Comparison of ENCODE assay signal across 14 mouse cellular contexts in genomic region chr3:34653235-34653976, GRCm38 (mm10). TPM values are rescaled to one million over a fixed set of nuclear protein-coding genes. Genes with fewer than 3 reads are reported as not detected.
A peak's percentile ranks its signal among the peaks of the same experiment; 100 is the strongest.
DNase-seq lines count a peak whose midpoint lies in the region; ATAC-seq lines count a peak whose summit lies in the region.
"Had no signal": no experiment of that assay in that cellular context is flagged by ENCODE, and none has a peak within 500 bp of the region (broad histone marks: within the 10 kb centered on the region; RNA-seq: fewer than 3 reads in every experiment).

No protein-coding gene starts in this region.

- peaks cover 93% of the 10 kb centered on the region for H3K27me3 ChIP-seq in lung, embryonic 15.5 days
- no peaks in the 10 kb centered on the region for H3K27me3 ChIP-seq in forebrain, embryonic 11.5 days (ENCODE audit: control insufficient read depth, insufficient read depth, low read length)
- H3K27me3 ChIP-seq in midbrain, embryonic 12.5 days: peaks cover 14% of the 10 kb centered on the region
- H3K27me3 ChIP-seq in stomach, embryonic 16.5 days (ENCODE audit: control insufficient read depth, insufficient read depth, low read length): peaks cover 57% of the 10 kb centered on the region

- H3K27ac ChIP-seq in lung, embryonic 15.5 days: no peak overlapping the region
- H3K27ac ChIP-seq in forebrain, embryonic 11.5 days (ENCODE audit: low read depth, low read length): peak overlapping the region; percentile 98
- peak overlapping the region; percentile 97 for H3K27ac ChIP-seq in midbrain, embryonic 12.5 days (replicated peaks)
- H3K27ac ChIP-seq in stomach, embryonic 16.5 days (ENCODE audit: low read length): peak overlapping the region; percentile 81
- H3K27ac ChIP-seq: kidney, embryonic 15.5 days; limb, embryonic 15.5 days had no signal

- H3K4me2 ChIP-seq in lung, embryonic 15.5 days: no peak overlapping the region
- peak overlapping the region; percentile 81 for H3K4me2 ChIP-seq in forebrain, embryonic 11.5 days (ENCODE audit: low read depth, low read length, severe bottlenecking)
- peak overlapping the region; percentile 85 for H3K4me2 ChIP-seq in midbrain, embryonic 12.5 days (replicated peaks)
- peak overlapping the region; percentile 50 for H3K4me2 ChIP-seq in stomach, embryonic 16.5 days (ENCODE audit: low read depth, low read length)
- H3K4me2 ChIP-seq: heart, embryonic 12.5 days; kidney, embryonic 15.5 days; limb, embryonic 15.5 days had no signal

- no peaks in the 10 kb centered on the region for H3K9me3 ChIP-seq in lung, embryonic 15.5 days
- no peaks in the 10 kb centered on the region for H3K9me3 ChIP-seq in forebrain, embryonic 11.5 days (ENCODE audit: control insufficient read depth, low read length)
- no peaks in the 10 kb centered on the region for H3K9me3 ChIP-seq in midbrain, embryonic 12.5 days
- H3K9me3 ChIP-seq in stomach, embryonic 16.5 days (replicated peaks; ENCODE audit: control insufficient read depth, low read length): no peaks in the 10 kb centered on the region
- H3K9me3 ChIP-seq: heart, embryonic 12.5 days; kidney, embryonic 15.5 days; limb, embryonic 15.5 days had no signal

- H3K36me3 ChIP-seq in lung, embryonic 15.5 days: no peaks in the 10 kb centered on the region
- no peaks in the 10 kb centered on the region for H3K36me3 ChIP-seq in forebrain, embryonic 11.5 days (ENCODE audit: control insufficient read depth, insufficient read depth, low read length)
- no peaks in the 10 kb centered on the region for H3K36me3 ChIP-seq in midbrain, embryonic 12.5 days
- no peaks in the 10 kb centered on the region for H3K36me3 ChIP-seq in stomach, embryonic 16.5 days (ENCODE audit: control insufficient read depth, insufficient read depth, low read length)
- H3K36me3 ChIP-seq: heart, embryonic 12.5 days; kidney, embryonic 15.5 days; limb, embryonic 15.5 days had no signal

- peaks cover 28% of the 10 kb centered on the region for H3K4me1 ChIP-seq in lung, embryonic 15.5 days
- peaks cover 20% of the 10 kb centered on the region for H3K4me1 ChIP-seq in forebrain, embryonic 11.5 days (replicated peaks; ENCODE audit: control insufficient read depth, insufficient read depth, low read length)
- peaks cover 39% of the 10 kb centered on the region for H3K4me1 ChIP-seq in midbrain, embryonic 12.5 days
- 0 out of 2 replicates have a peak, but pooled peaks cover 10% of the 10 kb centered on the region for H3K4me1 ChIP-seq in stomach, embryonic 16.5 days (ENCODE audit: control insufficient read depth, insufficient read depth, low read length)

- ATAC-seq in lung, embryonic 15.5 days (ENCODE audit: borderline replicate concordance, extremely low read depth, low FRiP score, low TSS enrichment): no peak
- no peak for ATAC-seq in forebrain, embryonic 11.5 days (replicated peaks; ENCODE audit: low FRiP score)
- no peak for ATAC-seq in midbrain, embryonic 12.5 days (ENCODE audit: low FRiP score, low read depth)
- no peak for ATAC-seq in stomach, embryonic 16.5 days (ENCODE audit: insufficient read depth, low FRiP score)

- peak overlapping the region; percentile 11; the same call in 1 of the 2 replicates for H3K4me3 ChIP-seq in lung, embryonic 15.5 days
- H3K4me3 ChIP-seq in forebrain, embryonic 11.5 days (ENCODE audit: low read depth, low read length): peak overlapping the region; percentile 71
- peak overlapping the region; percentile 60 for H3K4me3 ChIP-seq in midbrain, embryonic 12.5 days
- H3K4me3 ChIP-seq in stomach, embryonic 16.5 days (replicated peaks; ENCODE audit: low read length): peak overlapping the region; percentile 54
- H3K4me3 ChIP-seq: erythroblast, embryonic 14.5 days; heart, embryonic 12.5 days; kidney, embryonic 15.5 days; limb, embryonic 15.5 days; megakaryocyte, embryonic 14.5 days had no signal

- WGBS in lung, embryonic 15.5 days: 1% methylated on average over 26 of the region's 26 CpGs
- under 1% methylated on average over 26 of the region's 26 CpGs for WGBS in forebrain, embryonic 11.5 days
- under 1% methylated on average over 26 of the region's 26 CpGs for WGBS in midbrain, embryonic 12.5 days
- WGBS in stomach, embryonic 16.5 days: 2% methylated on average over 26 of the region's 26 CpGs

- no peak overlapping the region for H3K9ac ChIP-seq in lung, embryonic 15.5 days
- H3K9ac ChIP-seq in forebrain, embryonic 11.5 days (ENCODE audit: low read length): peak overlapping the region; percentile 88
- H3K9ac ChIP-seq in midbrain, embryonic 12.5 days (replicated peaks): peak overlapping the region; percentile 83
- H3K9ac ChIP-seq in stomach, embryonic 16.5 days (ENCODE audit: low read length): peak overlapping the region; percentile 54
- H3K9ac ChIP-seq: heart, embryonic 12.5 days; kidney, embryonic 15.5 days; limb, embryonic 15.5 days had no signal

- DNase-seq in lung, postnatal 14 days: no peak
- DNase-seq in forebrain, embryonic 11.5 days (ENCODE audit: low spot score): no peak
- DNase-seq in kidney, postnatal 25 days: no peak
- no peak for DNase-seq in cerebellum, adult 8-10 months
- no peak for DNase-seq in kidney, adult 9 months

RNA-seq across cellular contexts. Expression of gene Sox2, which starts 3.2 kb away (rescaled TPM):
- polyA plus RNA-seq in lung, embryonic 15.5 days (2015; fragmentation: Nextera tagmentation; extraction: Ambion mirVana): 4.1 and 5.3 TPM in 2 replicates
- 57.7 and 67.3 TPM in 2 replicates for polyA plus RNA-seq in forebrain, embryonic 11.5 days (2014; fragmentation: Nextera tagmentation; extraction: Ambion mirVana)
- polyA plus RNA-seq in midbrain, embryonic 12.5 days (2016; fragmentation: Nextera tagmentation; extraction: Ambion mirVana): 49.5 and 61.1 TPM in 2 replicates
- 7.7 and 8.6 TPM in 2 replicates for polyA plus RNA-seq in stomach, embryonic 16.5 days (2015; fragmentation: Nextera tagmentation; extraction: Ambion mirVana)
- polyA plus RNA-seq: erythroblast, embryonic 14.5 days; small intestine, adult 2 months had no signal

Comparison
In these comparisons a context has a peak if more than half of its experiments do, and no peak if none do; other contexts are left out.
1. H3K4me3 ChIP-seq: peak in every context shown above with its lines; median percentile 71 in forebrain, embryonic 11.5 days; 60 in midbrain, embryonic 12.5 days; 54 in stomach, embryonic 16.5 days; 11 in lung, embryonic 15.5 days.